Mouse (Mus musculus): ENCODE data around the gene Rdh8. TPM values are rescaled to one million over a fixed set of nuclear protein-coding genes. Genes with fewer than 3 reads are reported as not detected.
A peak's percentile ranks its signal among the peaks of the same experiment; 100 is the strongest.

The Rdh8 gene
- polyA plus RNA-seq, 1 experiment from 2014 or later, result not detected

DNA sequence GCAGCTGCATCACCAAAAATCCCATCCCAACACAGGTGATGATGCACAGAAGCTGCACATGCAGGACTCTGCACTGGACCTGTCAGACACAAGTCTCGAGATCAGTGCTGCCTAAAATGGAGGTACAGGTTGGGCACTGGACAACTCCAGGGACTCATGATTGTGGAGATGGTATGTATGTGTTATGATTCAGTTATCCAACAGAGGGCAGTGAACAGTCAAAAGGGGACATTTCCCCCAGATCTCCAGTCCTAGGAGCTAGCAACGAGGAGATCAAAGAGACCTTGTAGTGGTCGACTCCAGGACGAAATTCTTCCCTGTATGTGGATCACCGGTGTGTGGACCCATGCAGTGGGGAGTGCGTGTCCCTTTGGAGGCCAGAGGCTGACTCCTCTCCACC, 41.6 kb downstream of the Rdh8 start:
- Histone ChIP-seq H3K36me3 (ENCODE audit: control insufficient read depth, insufficient read depth) (no peaks in the 10 kb centered on the region), H3K9ac (ENCODE audit: low read depth, low read length) (no peak overlapping the region), H3K27me3 (ENCODE audit: control insufficient read depth, insufficient read depth, low read depth, low read length) (no peaks in the 10 kb centered on the region), H3K27ac (ENCODE audit: low read length) (no peak overlapping the region), H3K9me3 (replicated peaks; ENCODE audit: control insufficient read depth, low read length) (no peaks in the 10 kb centered on the region), H3K4me3 (ENCODE audit: low read depth, low read length) (no peak overlapping the region), H3K4me1 (ENCODE audit: control insufficient read depth, low read depth, low read length) (peaks cover 2% of the 10 kb centered on the region; the same call in 1 of the 2 replicates), H3K4me2 (ENCODE audit: low read depth, low read length) (no peak overlapping the region)
- ATAC-seq (ENCODE audit: low read depth), result no peak
- whole genome bisulfite sequencing (ENCODE audit: insufficient replicate concordance), result 24% methylated on average over 6 of the region's 6 CpGs

GRCm38 (mm10) chr9:20861821-20862220, 43.5 kb downstream of the Rdh8 start:
- Histone ChIP-seq H3K4me3 (ENCODE audit: low read depth, low read length) (no peak overlapping the region), H3K27ac (ENCODE audit: low read length) (no peak overlapping the region), H3K9me3 (replicated peaks; ENCODE audit: control insufficient read depth, low read length) (no peaks in the 10 kb centered on the region), H3K4me2 (ENCODE audit: low read depth, low read length) (no peak overlapping the region), H3K27me3 (ENCODE audit: control insufficient read depth, insufficient read depth, low read depth, low read length) (no peaks in the 10 kb centered on the region), H3K9ac (ENCODE audit: low read depth, low read length) (no peak overlapping the region), H3K36me3 (ENCODE audit: control insufficient read depth, insufficient read depth) (no peaks in the 10 kb centered on the region), H3K4me1 (ENCODE audit: control insufficient read depth, low read depth, low read length) (peaks cover 2% of the 10 kb centered on the region; the same call in 1 of the 2 replicates)
- 0 out of 2 replicates have a peak, but pooled peaks have one; percentile 4 for ATAC-seq (ENCODE audit: low read depth)
- WGBS (ENCODE audit: insufficient replicate concordance), result 6% methylated on average over 4 of the region's 4 CpGs

DNA sequence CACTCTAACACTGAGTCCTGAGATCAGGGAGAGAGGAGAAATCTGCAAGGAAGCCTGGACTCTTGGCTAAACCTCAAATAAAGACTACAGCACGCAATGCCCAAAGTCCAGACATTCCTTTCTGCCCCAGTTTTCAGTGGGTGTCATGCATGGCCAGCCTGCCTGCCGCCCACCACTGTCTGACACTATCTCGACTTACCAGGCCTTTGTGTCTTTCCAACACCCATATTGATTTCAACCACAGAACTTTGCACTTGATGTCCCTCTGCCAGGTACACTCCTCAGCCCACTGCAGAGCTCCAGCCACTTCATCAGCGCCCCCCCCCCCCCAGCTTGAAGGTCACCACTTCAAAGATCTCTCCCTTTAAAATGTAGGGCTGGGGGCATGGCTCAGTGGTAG, 43.9 kb downstream of the Rdh8 start:
- Histone ChIP-seq H3K27ac (ENCODE audit: low read length) (no peak overlapping the region), H3K36me3 (ENCODE audit: control insufficient read depth, insufficient read depth) (no peaks in the 10 kb centered on the region), H3K27me3 (ENCODE audit: control insufficient read depth, insufficient read depth, low read depth, low read length) (no peaks in the 10 kb centered on the region), H3K4me1 (ENCODE audit: control insufficient read depth, low read depth, low read length) (peaks cover 2% of the 10 kb centered on the region; the same call in 1 of the 2 replicates), H3K9me3 (replicated peaks; ENCODE audit: control insufficient read depth, low read length) (no peaks in the 10 kb centered on the region), H3K4me2 (ENCODE audit: low read depth, low read length) (no peak overlapping the region), H3K9ac (ENCODE audit: low read depth, low read length) (no peak overlapping the region), H3K4me3 (ENCODE audit: low read depth, low read length) (no peak overlapping the region)
- 22% methylated on average over 4 of the region's 4 CpGs for WGBS (ENCODE audit: insufficient replicate concordance)
- ATAC-seq (ENCODE audit: low read depth), result peak; percentile 15; the same call in 1 of the 2 replicates

DNA sequence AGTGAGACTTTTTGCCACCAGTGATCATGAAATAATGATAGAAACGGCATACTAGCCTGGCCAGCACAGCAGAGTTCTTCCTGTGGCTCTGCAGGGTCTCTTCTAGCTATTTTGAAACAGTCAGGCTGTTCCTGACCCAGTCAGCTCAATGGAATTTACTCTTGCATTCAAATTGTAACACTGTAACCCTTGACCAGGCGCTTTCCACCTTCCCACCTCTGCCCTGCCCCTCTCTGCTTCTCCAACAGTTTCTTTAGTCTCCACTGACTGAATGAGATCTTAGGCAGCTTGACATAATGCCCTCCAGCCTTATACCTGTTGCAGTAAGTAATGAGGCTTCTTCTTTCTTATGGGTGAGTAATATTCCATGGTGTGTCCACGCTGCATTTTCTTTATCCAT, 48.6 kb downstream of the Rdh8 start:
- H3K36me3 ChIP-seq (ENCODE audit: control insufficient read depth, insufficient read depth), result no peaks in the 10 kb centered on the region
- H3K9ac ChIP-seq (ENCODE audit: low read depth, low read length), result no peak overlapping the region
- H3K4me2 ChIP-seq (ENCODE audit: low read depth, low read length), result no peak overlapping the region
- no peak overlapping the region for H3K27ac ChIP-seq (ENCODE audit: low read length)
- WGBS (ENCODE audit: insufficient replicate concordance), result 51% methylated on average over 3 of the region's 3 CpGs
- peak; percentile 47; the same call in 1 of the 2 replicates for ATAC-seq (ENCODE audit: low read depth)
- peaks cover 15% of the 10 kb centered on the region for H3K27me3 ChIP-seq (ENCODE audit: control insufficient read depth, insufficient read depth, low read depth, low read length)
- H3K9me3 ChIP-seq (replicated peaks; ENCODE audit: control insufficient read depth, low read length), result no peaks in the 10 kb centered on the region
- no peak overlapping the region for H3K4me3 ChIP-seq (ENCODE audit: low read depth, low read length)
- H3K4me1 ChIP-seq (ENCODE audit: control insufficient read depth, low read depth, low read length), result peaks cover 5% of the 10 kb centered on the region

- 3% methylated on average over 52 of the region's 53 CpGs for WGBS (ENCODE audit: insufficient replicate concordance)
These were observed 50.2 kb downstream of the Rdh8 start, which contains the start of gene A230050P20Rik for GRCm38 (mm10) chr9:20868448-20869001. Gene A230050P20Rik, plus strand, starts transcription at chr9:20868642.

GRCm38 (mm10) chr9:20869246-20869645, 50.9 kb downstream of the Rdh8 start:
- Histone ChIP-seq H3K36me3 (ENCODE audit: control insufficient read depth, insufficient read depth) (no peaks in the 10 kb centered on the region), H3K4me3 (ENCODE audit: low read depth, low read length) (peak overlapping the region; percentile 66), H3K27me3 (ENCODE audit: control insufficient read depth, insufficient read depth, low read depth, low read length) (peaks cover 15% of the 10 kb centered on the region), H3K9ac (ENCODE audit: low read depth, low read length) (peak overlapping the region; percentile 57), H3K4me2 (ENCODE audit: low read depth, low read length) (peak overlapping the region; percentile 66), H3K27ac (ENCODE audit: low read length) (no peak overlapping the region), H3K9me3 (replicated peaks; ENCODE audit: control insufficient read depth, low read length) (no peaks in the 10 kb centered on the region), H3K4me1 (ENCODE audit: control insufficient read depth, low read depth, low read length) (peaks cover 3% of the 10 kb centered on the region; the same call in 1 of the 2 replicates)
- ATAC-seq (ENCODE audit: low read depth), result no peak
- 7% methylated on average over 19 of the region's 19 CpGs for WGBS (ENCODE audit: insufficient replicate concordance)

More at GRCm38 (mm10) chr9:20868448-20869001, 50.2 kb downstream of the Rdh8 start, which contains the start of gene A230050P20Rik:
- H3K9me3 ChIP-seq (replicated peaks; ENCODE audit: control insufficient read depth, low read length), result no peaks in the 10 kb centered on the region
- peak within 1 kb of the TSS; percentile 66 for H3K4me2 ChIP-seq (ENCODE audit: low read depth, low read length)
- peaks cover 3% of the 10 kb centered on the region; the same call in 1 of the 2 replicates for H3K4me1 ChIP-seq (ENCODE audit: control insufficient read depth, low read depth, low read length)
- H3K4me3 ChIP-seq (ENCODE audit: low read depth, low read length), result peak within 1 kb of the TSS; percentile 66
- peaks cover 15% of the 10 kb centered on the region for H3K27me3 ChIP-seq (ENCODE audit: control insufficient read depth, insufficient read depth, low read depth, low read length)
- no peaks in the 10 kb centered on the region for H3K36me3 ChIP-seq (ENCODE audit: control insufficient read depth, insufficient read depth)
- H3K9ac ChIP-seq (ENCODE audit: low read depth, low read length), result peak within 1 kb of the TSS; percentile 57
- ATAC-seq (ENCODE audit: low read depth), result peak; percentile 45
- no peak within 1 kb of the TSS for H3K27ac ChIP-seq (ENCODE audit: low read length)

DNA sequence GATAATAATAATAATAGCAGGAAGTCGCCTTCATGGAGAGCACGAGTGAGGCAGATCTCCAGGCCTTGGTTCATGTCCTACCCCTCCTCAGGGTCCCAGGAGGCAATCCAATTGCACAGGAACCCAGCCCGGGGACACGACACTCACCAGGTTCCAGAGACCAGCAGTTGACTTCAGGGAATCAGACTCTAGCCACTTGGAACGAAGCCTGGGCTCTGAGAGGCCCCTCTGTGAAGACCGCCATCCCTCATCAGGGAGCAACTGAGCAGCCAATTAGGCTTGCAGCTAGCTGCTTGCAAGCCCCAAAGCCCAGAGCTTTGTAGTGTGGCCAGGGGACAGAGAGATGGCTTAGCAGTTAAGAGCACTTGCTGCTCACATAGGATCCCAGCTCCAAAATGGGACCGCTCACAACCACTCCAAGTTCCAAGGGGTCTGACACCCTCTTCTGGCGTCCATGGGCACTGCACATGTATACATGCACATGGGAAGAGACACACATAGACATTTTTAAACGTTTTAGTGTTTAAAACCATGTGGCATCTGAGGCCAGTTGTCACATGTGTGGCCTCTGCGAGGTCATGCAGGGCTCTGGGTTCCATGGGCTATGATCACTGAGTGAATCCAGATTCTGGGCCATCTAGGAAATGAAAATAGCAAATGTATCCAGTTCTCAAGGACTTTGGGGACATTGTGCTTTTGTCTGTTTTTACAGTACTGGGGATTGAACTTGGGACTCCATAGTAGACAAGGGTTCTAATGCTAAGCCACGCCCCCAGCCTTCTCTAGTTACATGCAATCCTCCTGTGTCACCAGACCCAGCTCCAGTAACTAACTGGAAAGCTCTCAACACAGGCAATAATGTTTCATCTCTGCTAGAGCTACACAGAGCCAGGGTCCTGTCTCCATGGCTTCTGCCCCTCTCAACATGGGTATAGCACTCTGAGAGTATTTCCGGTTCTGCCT, 52.2 kb downstream of the Rdh8 start:
- no peaks in the 10 kb centered on the region for H3K36me3 ChIP-seq (ENCODE audit: control insufficient read depth, insufficient read depth)
- peaks cover 15% of the 10 kb centered on the region for H3K27me3 ChIP-seq (ENCODE audit: control insufficient read depth, insufficient read depth, low read depth, low read length)
- H3K9ac ChIP-seq (ENCODE audit: low read depth, low read length), result no peak overlapping the region
- H3K27ac ChIP-seq (ENCODE audit: low read length), result no peak overlapping the region
- 66% methylated on average over 12 of the region's 12 CpGs for WGBS (ENCODE audit: insufficient replicate concordance)
- H3K4me2 ChIP-seq (ENCODE audit: low read depth, low read length), result no peak overlapping the region
- no peak overlapping the region for H3K4me3 ChIP-seq (ENCODE audit: low read depth, low read length)
- H3K4me1 ChIP-seq (ENCODE audit: control insufficient read depth, low read depth, low read length), result peaks cover 3% of the 10 kb centered on the region; the same call in 1 of the 2 replicates
- ATAC-seq (ENCODE audit: low read depth), result no peak
- H3K9me3 ChIP-seq (replicated peaks; ENCODE audit: control insufficient read depth, low read length), result no peaks in the 10 kb centered on the region

DNA sequence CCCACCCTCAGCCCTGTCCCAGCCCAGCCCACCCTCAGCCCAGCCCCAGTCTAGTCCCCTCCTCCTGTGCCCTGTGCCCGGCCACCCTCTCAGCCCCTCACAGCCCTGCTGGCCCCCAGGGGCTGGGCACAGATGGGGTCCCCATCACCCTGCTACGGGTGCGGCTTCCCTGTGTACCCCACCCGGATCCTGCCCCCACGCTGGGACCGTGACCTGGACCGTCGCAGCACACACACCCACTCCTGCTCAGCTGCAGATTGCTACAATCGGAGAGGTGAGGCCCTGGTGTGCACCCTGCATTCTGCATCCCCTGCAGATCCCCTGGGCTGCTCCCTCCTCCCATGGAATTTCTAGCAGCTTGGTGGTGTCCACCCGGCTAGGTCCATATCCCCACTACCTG, 54.7 kb downstream of the Rdh8 start:
- Histone ChIP-seq H3K27ac (ENCODE audit: low read length) (no peak overlapping the region), H3K9ac (ENCODE audit: low read depth, low read length) (no peak overlapping the region), H3K9me3 (replicated peaks; ENCODE audit: control insufficient read depth, low read length) (no peaks in the 10 kb centered on the region), H3K27me3 (ENCODE audit: control insufficient read depth, insufficient read depth, low read depth, low read length) (peaks cover 11% of the 10 kb centered on the region), H3K4me2 (ENCODE audit: low read depth, low read length) (no peak overlapping the region), H3K36me3 (ENCODE audit: control insufficient read depth, insufficient read depth) (no peaks in the 10 kb centered on the region), H3K4me3 (ENCODE audit: low read depth, low read length) (no peak overlapping the region), H3K4me1 (ENCODE audit: control insufficient read depth, low read depth, low read length) (peaks cover 10% of the 10 kb centered on the region)
- WGBS (ENCODE audit: insufficient replicate concordance), result 84% methylated on average over 10 of the region's 10 CpGs
- ATAC-seq (ENCODE audit: low read depth), result no peak

Measured in liver, embryonic 16.5 days (tissue).